Mouse (Mus musculus) E14TG2a.4 (cell line): ENCODE results near the gene Scn10a.

ENCODE experiments used
- H3K27me3 ChIP-seq: 2 replicates; pipeline ENCODE4 v1.6.1; 2014; ENCODE audit warnings: low read length, control low read depth; ENCODE audit not compliant: insufficient read depth
- H3K36me3 ChIP-seq: 2 replicates; pipeline ENCODE4 v1.6.1; 2014; ENCODE audit warnings: low read length, control low read depth; ENCODE audit not compliant: insufficient read depth
- H3K4me1 ChIP-seq: replicated peaks from 2 replicates; pipeline ENCODE4 v1.6.1; 2014; ENCODE audit warnings: low read depth, low read length, control low read depth
- H3K4me3 ChIP-seq: replicated peaks from 2 replicates; pipeline ENCODE4 v1.5.1; 2014; ENCODE audit warnings: mild to moderate bottlenecking, low read length
- H3K9me3 ChIP-seq: 2 replicates; pipeline ENCODE4 v1.6.1; 2014; ENCODE audit warnings: low read length, control low read depth
- CTCF ChIP-seq: conservative IDR thresholded peaks from 2 replicates; pipeline ENCODE4 v1.5.1; 2014; ENCODE audit warnings: low read length
- NANOG ChIP-seq: IDR thresholded peaks from 2 replicates; pipeline ENCODE4 v1.6.1; 2014; ENCODE audit warnings: borderline replicate concordance, low read length, mixed read lengths
- POU5F1 ChIP-seq: IDR thresholded peaks from 2 replicates; pipeline ENCODE4 v1.6.1; 2014; ENCODE audit warnings: low read length, borderline replicate concordance

Gene Scn10a

DNA sequence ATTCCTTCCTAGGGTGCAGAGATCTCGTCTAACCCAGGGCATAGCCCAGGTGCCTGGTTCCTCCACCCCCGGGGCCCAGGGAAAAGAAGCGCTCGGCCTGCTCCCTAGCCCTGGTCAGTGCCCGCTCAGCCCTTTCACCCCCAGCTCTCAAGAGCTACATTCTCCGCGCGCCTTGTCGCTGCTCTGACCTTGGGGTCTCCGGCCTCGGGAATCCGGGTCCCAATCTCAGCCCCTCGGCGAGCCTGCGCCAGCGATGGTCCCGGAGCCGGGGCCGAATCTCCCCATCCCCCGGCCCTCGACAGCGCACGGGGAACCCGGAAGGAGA is 140.8 kb downstream of the Scn10a start:
- TF ChIP-seq POU5F1 (no peak), CTCF (no peak), NANOG (no peak)
- Histone ChIP-seq H3K4me1 (peaks cover 34% of the 10 kb centered on the region), H3K4me3 (peak overlapping the region; percentile 82), H3K27me3 (peaks cover 90% of the 10 kb centered on the region), H3K36me3 (no peaks in the 10 kb centered on the region), H3K9me3 (no peaks in the 10 kb centered on the region)

DNA sequence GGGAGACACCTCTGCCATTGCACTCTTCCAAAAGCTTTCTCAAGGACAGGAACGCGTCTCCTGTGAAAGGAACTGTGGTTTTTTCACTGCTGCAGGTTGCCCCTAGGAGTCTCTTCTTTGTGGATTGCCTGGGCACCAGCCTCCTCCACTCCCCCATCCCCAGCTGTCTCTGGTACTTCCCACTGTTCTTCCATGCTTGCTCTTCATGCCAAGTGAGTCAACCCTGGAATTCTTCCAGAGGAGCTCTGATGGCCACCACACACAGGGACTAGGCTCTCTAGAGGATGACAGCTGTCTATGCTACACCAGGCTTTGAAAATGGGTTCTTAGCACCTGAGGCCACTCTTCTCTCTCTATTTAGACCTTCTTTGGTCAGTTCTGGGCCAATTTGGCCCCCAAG is 142.1 kb downstream of the Scn10a start:
- H3K27me3 ChIP-seq: peaks cover 91% of the 10 kb centered on the region
- H3K9me3 ChIP-seq: no peaks in the 10 kb centered on the region
- peaks cover 45% of the 10 kb centered on the region for H3K4me1 ChIP-seq
- no peak for TF ChIP-seq POU5F1
- no peak for TF ChIP-seq CTCF
- TF ChIP-seq NANOG: no peak
- no peak overlapping the region for H3K4me3 ChIP-seq
- H3K36me3 ChIP-seq: no peaks in the 10 kb centered on the region

DNA sequence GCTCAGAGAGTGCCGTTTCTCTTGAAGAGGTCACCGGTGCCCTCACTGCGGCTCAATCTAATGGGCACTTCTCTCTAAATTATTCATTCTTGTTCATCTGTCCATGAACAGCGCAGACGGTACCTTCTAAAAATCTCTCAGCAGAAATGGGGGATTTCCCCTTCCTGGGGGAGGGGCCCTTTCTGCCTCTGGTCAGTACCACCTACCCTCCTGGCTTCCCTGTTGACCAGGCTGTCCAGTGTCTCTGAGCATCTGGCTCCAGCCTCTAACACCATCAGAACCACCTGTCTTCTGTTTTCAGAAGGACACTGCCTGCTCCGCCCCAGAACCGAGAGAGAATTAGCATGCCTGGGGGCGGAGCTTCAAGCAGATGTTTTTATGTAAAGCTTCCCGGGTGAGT is 143.4 kb downstream of the Scn10a start:
- Histone ChIP-seq H3K36me3 (no peaks in the 10 kb centered on the region), H3K9me3 (no peaks in the 10 kb centered on the region), H3K4me3 (no peak overlapping the region), H3K4me1 (peaks cover 53% of the 10 kb centered on the region), H3K27me3 (peaks cover 92% of the 10 kb centered on the region)
- TF ChIP-seq POU5F1 (no peak), CTCF (no peak), NANOG (no peak)

DNA sequence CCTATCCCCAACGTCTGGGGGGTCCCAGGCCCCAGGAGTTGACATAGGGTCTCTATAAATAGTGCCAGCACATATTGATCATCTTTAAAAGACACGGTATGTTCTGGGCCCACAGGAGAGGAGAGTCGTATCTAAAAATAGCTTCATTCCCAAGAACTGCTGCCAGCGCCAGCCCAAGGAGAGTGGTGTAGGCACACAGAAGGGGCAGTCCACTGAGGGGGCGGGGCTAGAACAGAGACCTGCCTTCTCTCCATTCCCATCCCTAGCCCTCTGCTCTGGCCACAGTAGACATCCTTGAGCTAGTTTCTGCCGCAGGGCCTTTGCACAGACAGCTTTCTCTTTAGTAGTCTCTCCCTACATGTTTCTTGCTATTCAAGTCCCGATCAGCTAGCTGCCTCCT is 144.8 kb downstream of the Scn10a start:
- Histone ChIP-seq H3K4me3 (no peak overlapping the region), H3K36me3 (no peaks in the 10 kb centered on the region), H3K9me3 (no peaks in the 10 kb centered on the region), H3K27me3 (peaks cover 94% of the 10 kb centered on the region), H3K4me1 (peaks cover 64% of the 10 kb centered on the region)
- TF ChIP-seq CTCF (no peak), POU5F1 (no peak), NANOG (no peak)

DNA sequence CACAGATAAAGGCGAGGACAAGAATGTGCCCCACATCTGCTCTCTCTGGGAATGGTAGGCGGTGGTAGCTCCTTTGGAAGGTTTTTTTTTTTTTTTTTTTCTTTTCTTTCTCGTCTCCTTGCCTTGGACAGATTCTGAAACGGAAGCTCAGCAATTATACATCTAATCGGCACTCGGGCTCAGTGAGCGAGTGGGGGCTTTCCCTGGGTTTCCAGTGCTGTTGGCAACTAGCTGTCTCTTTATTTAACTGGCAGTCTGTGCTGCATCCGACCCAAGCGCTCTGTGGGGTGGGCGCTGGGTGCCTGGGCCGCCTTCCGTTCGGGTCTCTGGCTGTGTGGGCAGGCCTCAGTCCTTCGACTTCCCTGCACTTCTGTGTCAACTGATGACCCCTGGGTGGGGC is 146.1 kb downstream of the Scn10a start:
- Histone ChIP-seq H3K9me3 (no peaks in the 10 kb centered on the region), H3K4me3 (no peak overlapping the region), H3K4me1 (peaks cover 62% of the 10 kb centered on the region), H3K27me3 (peaks cover 96% of the 10 kb centered on the region), H3K36me3 (no peaks in the 10 kb centered on the region)
- TF ChIP-seq CTCF: no peak
- TF ChIP-seq NANOG: no peak
- no peak for TF ChIP-seq POU5F1

DNA sequence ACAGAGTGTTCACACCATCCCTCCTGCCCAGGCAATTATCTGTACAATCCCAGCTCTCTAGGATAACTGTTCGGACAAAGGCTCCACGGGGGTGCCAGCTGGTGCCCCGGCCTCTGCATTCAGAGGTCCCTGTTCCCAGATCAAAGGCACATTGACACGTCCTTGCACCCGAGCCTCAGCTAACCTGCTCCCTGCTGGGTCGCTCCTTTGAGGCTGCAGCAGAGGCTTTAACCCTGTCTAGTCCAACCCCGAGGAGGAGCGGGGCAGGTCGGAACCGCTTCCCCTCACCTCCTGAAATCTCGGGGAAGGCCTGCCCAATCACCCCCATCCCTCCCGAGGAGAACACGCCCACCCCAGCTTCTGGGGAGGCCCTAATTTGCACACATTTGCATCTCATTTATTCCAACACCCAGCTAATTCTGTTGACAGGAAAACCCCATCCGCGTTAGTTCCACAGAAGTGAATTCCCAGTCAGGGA is 147.7 kb downstream of the Scn10a start:
- Histone ChIP-seq H3K4me1 (peaks cover 72% of the 10 kb centered on the region), H3K9me3 (0 out of 2 replicates have a peak, but pooled peaks cover 5% of the 10 kb centered on the region)

DNA sequence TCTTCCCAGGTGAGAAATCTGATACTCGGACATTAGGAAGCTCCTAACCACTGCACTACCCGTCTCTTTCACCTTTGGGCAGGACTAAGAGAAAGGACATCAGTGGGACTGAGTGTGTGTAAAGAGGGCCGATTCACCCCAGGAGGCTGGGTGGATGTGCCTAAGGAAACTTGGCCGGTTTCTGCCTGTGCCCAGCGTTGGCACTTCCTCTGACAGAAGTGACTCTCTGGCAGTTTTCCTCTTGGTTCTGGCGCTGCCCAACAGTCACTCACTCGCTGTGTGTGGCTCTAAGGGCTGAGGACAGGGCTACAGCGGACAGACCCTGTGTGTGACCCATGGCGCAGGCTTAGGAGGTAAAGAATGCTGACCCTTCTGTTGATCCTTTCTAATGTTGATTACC is 148.5 kb downstream of the Scn10a start:
- Histone ChIP-seq H3K27me3 (peaks cover 95% of the 10 kb centered on the region), H3K4me3 (no peak overlapping the region), H3K9me3 (0 out of 2 replicates have a peak, but pooled peaks cover 5% of the 10 kb centered on the region), H3K36me3 (no peaks in the 10 kb centered on the region), H3K4me1 (peaks cover 73% of the 10 kb centered on the region)
- TF ChIP-seq POU5F1 (no peak), NANOG (no peak), CTCF (no peak)

More for the DNA sequence above, 147.7 kb downstream of the Scn10a start:
- Histone ChIP-seq H3K4me3 (no peak overlapping the region), H3K36me3 (no peaks in the 10 kb centered on the region), H3K27me3 (peaks cover 95% of the 10 kb centered on the region)
- TF ChIP-seq NANOG (peak; percentile 81), POU5F1 (no peak), CTCF (no peak)

DNA sequence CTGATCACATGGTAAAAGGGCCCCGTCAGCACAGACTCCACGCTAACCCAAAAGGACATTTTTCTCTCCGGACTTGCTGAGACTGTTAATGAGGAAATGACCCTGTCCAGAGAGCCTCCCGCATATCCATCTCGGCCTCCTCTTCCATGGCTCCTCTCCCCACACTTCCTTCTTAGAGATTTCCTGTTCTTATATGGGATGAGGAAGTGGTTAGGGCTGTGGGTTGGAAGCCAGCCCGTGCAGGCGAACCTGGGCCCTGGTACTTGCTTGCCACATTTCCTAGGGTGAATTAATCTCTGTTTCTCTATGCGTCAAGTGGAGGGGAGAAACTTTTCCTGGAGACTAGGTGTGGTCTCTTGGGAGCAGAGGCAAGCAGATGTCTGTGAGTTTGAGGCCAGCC is 150.4 kb downstream of the Scn10a start:
- Histone ChIP-seq H3K4me1 (peaks cover 71% of the 10 kb centered on the region), H3K36me3 (no peaks in the 10 kb centered on the region), H3K9me3 (0 out of 2 replicates have a peak, but pooled peaks cover 5% of the 10 kb centered on the region), H3K27me3 (peaks cover 95% of the 10 kb centered on the region), H3K4me3 (no peak overlapping the region)
- TF ChIP-seq CTCF (no peak), NANOG (no peak), POU5F1 (no peak)

DNA sequence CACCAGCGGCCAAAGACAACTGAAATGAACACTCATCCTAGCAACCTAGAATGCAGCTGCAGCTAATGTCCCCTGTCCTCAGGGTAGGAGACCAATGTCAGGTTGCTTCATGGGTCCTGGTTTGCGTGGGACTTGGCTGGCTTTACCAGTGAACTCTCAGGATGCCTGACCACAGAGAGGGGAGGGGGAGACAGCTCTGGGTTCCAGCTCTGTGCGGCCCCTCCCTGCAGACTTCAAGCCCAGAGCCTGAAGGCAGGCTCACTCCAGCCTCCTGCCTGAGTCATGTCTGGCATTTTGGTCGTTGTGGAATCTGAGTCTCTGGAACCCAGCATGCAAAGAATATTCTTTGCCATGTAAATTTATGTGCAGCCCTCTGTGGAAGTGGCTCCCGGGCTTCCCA is 151.3 kb downstream of the Scn10a start:
- Histone ChIP-seq H3K9me3 (0 out of 2 replicates have a peak, but pooled peaks cover 5% of the 10 kb centered on the region), H3K4me1 (peaks cover 69% of the 10 kb centered on the region), H3K27me3 (peaks cover 95% of the 10 kb centered on the region), H3K4me3 (no peak overlapping the region), H3K36me3 (no peaks in the 10 kb centered on the region)
- no peak for TF ChIP-seq CTCF
- TF ChIP-seq POU5F1: no peak
- TF ChIP-seq NANOG: no peak
